ENCODE assay signal across 11 mouse cellular contexts in genomic region chr11:90071747-90072146, GRCm38 (mm10). TPM values are rescaled to one million over a fixed set of nuclear protein-coding genes. Genes with fewer than 3 reads are reported as not detected.
DNase-seq lines count a peak whose midpoint lies in the region; ATAC-seq and TF ChIP-seq lines count a peak whose summit lies in the region.
"Had no signal": no experiment of that assay in that cellular context is flagged by ENCODE, and none has a peak within 500 bp of the region (broad histone marks: within the 10 kb centered on the region; RNA-seq: fewer than 3 reads in every experiment).

No protein-coding gene starts in this region.

- no peak overlapping the region for H3K4me3 ChIP-seq in kidney, embryonic 15.5 days (replicated peaks)
- H3K4me3 ChIP-seq in kidney, adult 2 months (ENCODE audit: insufficient read depth, low read depth, low read length), result no peak overlapping the region
- no peak overlapping the region for H3K4me3 ChIP-seq in cerebellum, adult 2 months (replicated peaks; ENCODE audit: insufficient read depth, low read depth, low read length)
- H3K4me3 ChIP-seq: megakaryocyte, embryonic 14.5 days had no signal

- ATAC-seq in kidney, embryonic 15.5 days (replicated peaks; ENCODE audit: low FRiP score), result peak; percentile 66; the same call in 1 of the 2 replicates

- no peaks in the 10 kb centered on the region for H3K36me3 ChIP-seq in kidney, embryonic 15.5 days
- no peaks in the 10 kb centered on the region for H3K36me3 ChIP-seq in kidney, adult 2 months (ENCODE audit: control insufficient read depth, insufficient read depth, low read length)

- TF ChIP-seq POLR2A in kidney, adult 2 months (IDR thresholded peaks at IDR 0.05; ENCODE audit: low read depth, low read length), result no peak
- no peak for TF ChIP-seq POLR2A in cerebellum, adult 2 months (IDR thresholded peaks at IDR 0.05; ENCODE audit: borderline replicate concordance, insufficient read depth, low read length)

- no peak for TF ChIP-seq CTCF in kidney, adult 2 months (conservative IDR thresholded peaks at IDR 0.05; ENCODE audit: insufficient read depth, insufficient read length, low read depth, low read length)
- TF ChIP-seq CTCF in cerebellum, adult 2 months (IDR thresholded peaks at IDR 0.05; ENCODE audit: borderline replicate concordance, insufficient read depth, low read depth, low read length), result no peak

- peak overlapping the region; percentile 32 for H3K4me2 ChIP-seq in kidney, embryonic 15.5 days
- H3K4me2 ChIP-seq: hindbrain, embryonic 14.5 days had no signal

- WGBS in kidney, embryonic 15.5 days, result 17% methylated on average over 9 of the region's 9 CpGs
- 20% methylated on average over 9 of the region's 9 CpGs for WGBS in kidney, adult 2 months
- 62% methylated on average over 9 of the region's 9 CpGs for WGBS in cerebellum, adult 2 months

- DNase-seq in kidney, adult 2 months, result no peak
- DNase-seq in adrenal gland, postnatal 36 days, result peak; percentile 12 to 39
- DNase-seq in gastrocnemius, adult 8-10 months (ENCODE audit: low spot score in 2 of 2), result peak; percentile 70 to 83
- peak; percentile 34 for DNase-seq in lung, postnatal 25 days (ENCODE audit: low spot score)
- DNase-seq in frontal cortex, adult 2 months (ENCODE audit: extremely low spot score in 1 of 2, low spot score in 1 of 2), result no peak
- DNase-seq in left cerebral cortex, postnatal 36 days (ENCODE audit: low spot score in 2 of 2), result no peak
- no peak for DNase-seq in cerebellum, adult 2 months
- DNase-seq: right cerebral cortex, postnatal 25 days had no signal

- no peaks in the 10 kb centered on the region for H3K27me3 ChIP-seq in kidney, embryonic 15.5 days
- H3K27me3 ChIP-seq in kidney, adult 2 months (replicated peaks; ENCODE audit: control insufficient read depth, insufficient read depth, low read length), result no peaks in the 10 kb centered on the region; the same call in 1 of the 2 replicates
- no peaks in the 10 kb centered on the region for H3K27me3 ChIP-seq in cerebellum, adult 2 months (ENCODE audit: control insufficient read depth, insufficient read depth, low read length)

- no peak overlapping the region for H3K27ac ChIP-seq in kidney, embryonic 15.5 days
- H3K27ac ChIP-seq in kidney, adult 2 months (ENCODE audit: insufficient read depth, low read depth, low read length), result no peak overlapping the region
- no peak overlapping the region for H3K27ac ChIP-seq in cerebellum, adult 2 months (ENCODE audit: insufficient read depth, low read length)
- H3K27ac ChIP-seq: hindbrain, embryonic 14.5 days had no signal

- peaks cover 5% of the 10 kb centered on the region for H3K4me1 ChIP-seq in kidney, embryonic 15.5 days
- no peaks in the 10 kb centered on the region for H3K4me1 ChIP-seq in kidney, adult 2 months (ENCODE audit: control insufficient read depth, insufficient read depth, low read length)
- H3K4me1 ChIP-seq in cerebellum, adult 2 months (ENCODE audit: control insufficient read depth, insufficient read depth, low read length), result no peaks in the 10 kb centered on the region
- H3K4me1 ChIP-seq: megakaryocyte, embryonic 14.5 days had no signal

- no peaks in the 10 kb centered on the region for H3K9me3 ChIP-seq in kidney, embryonic 15.5 days (replicated peaks)
- H3K9me3 ChIP-seq: megakaryocyte, embryonic 14.5 days had no signal

- H3K9ac ChIP-seq in kidney, embryonic 15.5 days, result no peak overlapping the region
- H3K9ac ChIP-seq: hindbrain, embryonic 14.5 days had no signal

- intact Hi-C loops in left cerebral cortex, postnatal 36 days (cut with DNase I), result no loop called here

RNA-seq across cellular contexts. Expression of gene Tmem100, which starts 41.6 kb away (rescaled TPM):
- 21.9 and 24.4 TPM in 2 replicates for polyA plus RNA-seq in kidney, embryonic 15.5 days (2015; fragmentation: Nextera tagmentation; extraction: Ambion mirVana)
- 1.5 and 1.8 TPM in 2 replicates for polyA plus RNA-seq in kidney, adult 2 months (2012; rRNA removed)
- 1 to 10 TPM; 3.3 to 7.1 TPM for total RNA-seq in adrenal gland, postnatal 36 days (2021)
- total RNA-seq in gastrocnemius, adult 8-10 months (2022), result 10 to 100 TPM in 2 of 4 experiments, 1 to 10 TPM in 2; 9.1 to 24.0 (median 11.7) TPM
- polyA plus RNA-seq in frontal cortex, adult 2 months (2012; rRNA removed), result 18.3 and 20.2 TPM in 2 replicates
- 10 to 100 TPM; 14.5 to 16.1 TPM for total RNA-seq in left cerebral cortex, postnatal 36 days (2021)
- polyA plus RNA-seq in cerebellum, adult 2 months (2012; rRNA removed), result 8.1 and 9.2 TPM in 2 replicates

Comparison
In these comparisons a context has a peak if more than half of its experiments do, and no peak if none do; other contexts are left out.
1. DNase-seq: peak in adrenal gland, postnatal 36 days (2 of 2), gastrocnemius, adult 8-10 months (2 of 2) and lung, postnatal 25 days (single experiment); none in kidney, adult 2 months (single experiment), frontal cortex, adult 2 months (0 of 2), left cerebral cortex, postnatal 36 days (0 of 2) and cerebellum, adult 2 months (0 of 2).